Mouse (Mus musculus) CD4-positive helper T cell, adult 2 months (primary cell): ENCODE measurements around the gene Hpgd.
"Not testable (repeated sequence)": the region's sequence is repeated elsewhere in the genome, so short reads cannot be mapped to it uniquely, and the experiment has no call there.

Experiments
- DNase-seq: peaks from one replicate; pipeline ENCODE4 v3.0.0-alpha.2; 2012; ENCODE audit warnings: low read depth, missing footprints, low spot score

Gene Hpgd

DNA sequence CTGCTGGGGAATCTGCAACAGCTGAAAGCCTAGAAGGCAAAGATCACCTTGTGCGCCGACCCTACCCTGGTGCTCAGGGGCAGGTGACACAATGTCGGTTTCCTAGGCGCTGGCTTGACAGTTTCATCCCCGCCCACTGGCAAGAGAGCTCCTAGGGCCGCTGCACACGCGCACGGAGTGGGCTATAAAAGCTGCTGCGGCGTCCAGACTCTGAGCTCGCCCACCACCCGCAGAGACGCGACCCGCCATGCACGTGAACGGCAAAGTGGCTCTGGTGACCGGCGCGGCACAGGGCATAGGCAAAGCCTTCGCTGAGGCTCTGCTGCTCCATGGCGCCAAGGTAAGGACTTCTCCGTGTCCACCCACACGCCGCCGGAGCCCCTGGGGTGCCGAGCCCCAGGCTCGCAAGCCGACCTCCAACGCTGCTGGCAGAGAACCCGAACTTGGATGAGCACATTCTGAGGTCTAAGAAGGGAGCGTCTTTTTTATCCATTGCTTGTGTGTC lies at the start of gene Hpgd:
Hpgd (plus strand) TSS at position 213 of the 505 bp plus-strand sequence.
- no peak for DNase-seq

GRCm38 (mm10) chr8:56251728-56252127 lies 42.7 kb upstream of the Hpgd start:
- DNase-seq, result not testable (repeated sequence)

GRCm38 (mm10) chr8:56252314-56252713 lies 42.1 kb upstream of the Hpgd start:
- no peak for DNase-seq

DNA sequence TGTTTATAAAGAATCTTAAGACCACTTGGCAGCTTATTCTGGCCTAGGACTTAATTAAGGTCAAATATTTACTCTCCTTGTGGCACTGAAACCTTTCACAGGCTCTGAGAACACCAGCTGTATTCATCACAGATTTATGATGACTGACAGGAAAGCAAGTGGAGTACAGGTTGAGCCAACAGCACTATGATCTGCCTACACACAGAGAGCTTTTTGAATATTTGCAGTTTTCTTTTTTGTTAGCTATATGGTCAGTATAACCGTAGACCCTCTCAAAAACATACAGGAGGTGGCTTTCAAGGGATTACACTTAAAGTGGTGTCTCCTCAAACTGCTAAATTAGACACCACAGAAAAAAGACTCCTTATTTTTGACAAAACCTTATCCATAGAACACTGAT lies 33.2 kb upstream of the Hpgd start:
- no peak for DNase-seq

- no peak for DNase-seq
Observed at GRCm38 (mm10) chr8:56269687-56270663, 24.4 kb upstream of the Hpgd start.

DNA sequence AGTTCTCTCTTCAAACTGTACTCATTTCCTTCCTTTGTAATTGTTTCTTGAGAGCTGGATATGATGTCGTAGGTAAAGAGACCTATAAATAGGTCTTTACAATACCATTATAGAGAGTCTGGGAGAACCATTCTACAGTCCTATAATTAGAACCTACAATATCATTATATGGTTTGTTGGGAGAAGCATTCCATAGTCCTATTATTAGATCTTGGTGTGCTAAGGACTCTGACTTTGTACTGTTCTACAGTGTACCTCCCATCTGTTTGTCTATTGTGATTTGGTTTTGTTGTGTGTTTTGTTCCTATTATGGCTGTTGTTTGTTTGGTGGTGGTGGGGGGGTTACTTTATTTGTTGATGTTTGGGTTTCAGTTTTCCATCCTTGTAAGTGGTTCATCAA lies 21.5 kb upstream of the Hpgd start:
- DNase-seq, result no peak

- no peak for DNase-seq
Observed at GRCm38 (mm10) chr8:56275316-56275715, 19.1 kb upstream of the Hpgd start.

- DNase-seq, result no peak
Observed at GRCm38 (mm10) chr8:56277810-56278528, 16.4 kb upstream of the Hpgd start.

- no peak for DNase-seq
Observed at GRCm38 (mm10) chr8:56278545-56279063, 15.8 kb upstream of the Hpgd start.

DNA sequence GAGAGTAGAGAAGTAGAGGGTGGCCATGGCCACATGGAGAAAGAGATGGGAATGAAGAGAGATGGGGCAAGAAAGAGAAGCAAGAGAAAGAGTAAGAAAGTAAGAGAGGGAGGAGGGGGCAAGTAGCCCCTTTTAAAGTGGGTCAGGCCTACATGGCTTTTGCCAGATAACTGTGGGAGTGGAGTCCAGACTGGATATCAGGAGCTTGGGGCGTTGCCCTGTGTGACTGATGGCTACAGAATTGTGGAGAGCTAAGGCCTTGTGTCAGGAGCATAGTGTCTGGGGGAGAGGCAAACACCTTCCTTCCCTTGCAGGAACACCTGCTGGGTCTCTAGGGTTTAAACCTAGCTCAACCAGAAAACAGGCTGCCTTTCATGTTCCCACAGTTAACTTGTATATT lies 10.4 kb upstream of the Hpgd start:
- DNase-seq, result no peak

DNA sequence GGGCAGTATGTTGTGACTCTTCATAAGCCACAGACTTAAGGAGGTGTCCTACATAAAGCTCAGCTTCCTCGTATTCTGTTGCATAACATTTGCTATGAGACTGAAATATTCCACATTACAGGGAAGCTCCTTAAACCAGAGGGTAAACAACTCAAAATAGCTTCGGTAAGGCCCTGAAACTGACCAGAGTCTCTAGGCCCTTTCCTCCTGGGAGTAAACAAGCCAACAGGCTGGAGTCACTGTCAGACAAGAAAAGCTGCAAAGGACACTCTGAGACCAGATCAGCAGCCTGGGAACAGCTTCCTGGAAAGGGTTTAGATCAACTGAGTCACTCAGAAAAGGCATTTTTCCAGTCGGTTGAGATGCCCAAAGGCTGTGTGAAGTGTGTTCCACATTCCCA lies 9.4 kb upstream of the Hpgd start:
- DNase-seq, result no peak

GRCm38 (mm10) chr8:56286717-56287116 lies 7.7 kb upstream of the Hpgd start:
- DNase-seq, result no peak

DNA sequence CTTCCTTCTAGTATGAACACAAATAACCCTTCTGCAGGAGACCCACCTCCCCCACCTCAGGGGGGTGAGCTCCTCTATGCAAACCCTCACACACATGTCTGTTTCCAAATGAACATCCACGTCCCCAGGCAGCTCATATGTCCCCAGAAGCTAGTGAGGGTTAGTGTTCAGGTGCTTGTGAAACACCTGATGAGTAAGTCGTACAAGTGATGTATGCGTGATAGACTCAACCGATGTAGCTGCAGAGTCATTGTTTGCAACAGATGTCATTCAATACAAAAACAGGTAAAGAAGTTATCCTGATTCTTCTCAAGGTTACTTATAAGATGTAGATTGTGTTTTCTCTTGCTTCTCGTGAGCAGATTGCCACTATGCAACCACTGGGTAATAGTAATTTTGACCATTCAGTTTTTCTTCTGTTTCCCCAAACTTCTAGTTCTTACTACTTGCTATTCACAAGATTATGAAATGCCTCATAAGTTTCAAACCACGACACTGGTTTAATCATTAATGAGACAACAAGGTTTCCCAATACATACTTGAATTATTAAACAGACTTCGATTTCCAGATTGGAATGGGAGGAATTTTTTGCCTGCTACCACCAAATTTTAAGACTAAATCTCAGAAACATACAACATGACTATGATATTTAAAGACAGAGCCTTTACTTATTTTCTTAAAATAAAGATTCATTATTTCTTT lies 6.9 kb upstream of the Hpgd start:
- DNase-seq, result no peak

DNA sequence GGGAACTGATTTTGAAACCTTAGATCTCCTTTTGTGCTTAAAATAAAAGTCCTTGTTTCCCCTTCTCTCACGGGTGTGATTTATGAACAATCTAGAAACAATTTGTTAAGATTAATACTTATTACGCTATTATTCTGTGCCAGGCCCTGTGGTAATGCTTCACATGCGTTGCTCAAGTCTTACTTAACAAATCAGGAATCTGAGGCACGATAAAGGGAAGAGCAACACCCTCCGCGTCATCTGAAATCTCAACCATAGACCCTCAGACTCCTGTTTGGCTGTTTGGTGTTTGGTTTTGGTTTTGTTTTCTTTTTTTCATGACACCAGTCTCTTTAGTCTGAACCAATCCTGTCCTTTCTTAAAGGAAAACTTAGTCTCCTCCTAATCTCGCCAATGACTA lies 2.1 kb upstream of the Hpgd start:
- no peak for DNase-seq

DNA sequence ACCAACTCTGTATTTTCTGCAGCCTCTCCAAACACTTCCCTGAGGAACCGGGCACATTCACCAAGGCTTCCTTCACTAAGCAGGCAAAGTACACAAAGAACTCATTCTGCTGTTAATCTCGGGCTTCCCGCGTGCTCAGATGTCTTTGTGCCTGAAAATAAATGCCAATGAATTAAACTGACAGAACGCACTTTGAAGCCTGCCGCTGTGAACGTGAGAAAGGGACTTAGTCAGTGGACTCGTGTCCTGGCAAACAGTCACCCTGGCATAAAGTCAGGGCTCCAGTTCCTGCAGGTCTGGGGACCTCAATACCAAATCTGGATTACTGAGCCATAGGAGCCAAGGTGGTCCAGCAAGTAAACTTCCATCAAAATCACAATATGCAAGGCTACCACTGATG lies 905 bp upstream of the Hpgd start:
- DNase-seq, result no peak

GRCm38 (mm10) chr8:56294886-56295555 lies 636 bp downstream of the Hpgd start:
- DNase-seq, result no peak

- DNase-seq, result no peak
Observed at GRCm38 (mm10) chr8:56299421-56299820, 5.0 kb downstream of the Hpgd start.

DNA sequence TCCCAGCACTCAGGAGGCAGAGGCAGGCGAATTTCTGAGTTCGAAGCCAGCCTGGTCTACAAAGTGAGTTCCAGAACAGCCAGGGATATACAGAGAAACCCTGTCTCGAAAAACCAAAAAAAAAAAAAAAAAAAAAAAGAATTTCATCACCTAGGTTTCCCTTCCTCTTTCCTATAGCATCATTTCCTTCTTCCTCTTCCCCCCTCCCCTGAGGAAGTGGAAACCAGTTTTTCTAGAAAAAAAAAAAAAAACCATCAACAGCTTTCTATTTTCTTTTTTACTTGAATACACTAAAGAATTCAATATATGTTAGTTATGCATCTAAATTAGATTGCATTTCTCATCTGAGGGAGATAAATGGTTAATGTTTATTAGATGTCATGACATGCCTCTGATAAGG lies 6.9 kb downstream of the Hpgd start:
- not testable (repeated sequence) for DNase-seq

DNA sequence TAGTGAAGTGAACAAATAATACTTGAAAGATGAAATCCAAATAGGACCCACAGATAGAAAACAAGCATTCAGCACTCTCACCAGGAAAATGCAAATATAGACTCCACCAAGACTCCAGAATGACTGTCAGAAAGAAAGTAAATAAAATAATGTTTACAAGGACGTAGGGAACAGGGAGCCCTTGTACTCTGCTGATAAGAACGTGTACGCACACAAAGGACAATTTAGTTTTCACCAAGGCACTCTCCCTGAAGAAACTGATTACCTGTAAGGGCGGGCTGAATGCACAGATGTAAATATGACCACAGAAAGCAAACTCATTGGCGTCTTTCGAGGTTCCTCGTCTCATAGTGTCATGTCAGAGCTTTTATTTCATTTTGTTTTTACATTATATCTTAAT lies 10.2 kb downstream of the Hpgd start:
- DNase-seq, result no peak

DNA sequence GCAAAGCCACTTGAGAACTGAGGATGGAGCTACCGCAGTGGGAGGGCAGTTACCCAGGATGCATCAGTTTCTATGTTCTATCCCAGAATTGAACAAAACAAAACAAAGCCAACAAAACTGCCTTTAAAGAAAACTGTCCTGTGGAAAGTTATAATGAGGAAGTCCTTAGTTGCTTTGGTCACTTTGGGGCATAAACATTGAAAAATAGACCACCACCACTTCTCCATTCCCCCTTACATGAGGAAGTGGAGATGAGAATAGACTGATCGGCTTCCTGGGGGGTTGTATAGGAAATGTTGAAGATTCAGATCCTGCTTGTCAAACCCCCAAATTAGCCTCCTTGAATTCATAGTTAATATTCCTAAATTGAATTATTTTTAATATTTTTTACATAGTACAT lies 19.2 kb downstream of the Hpgd start:
- DNase-seq, result no peak

GRCm38 (mm10) chr8:56315189-56315588 lies 20.8 kb downstream of the Hpgd start:
- no peak for DNase-seq
